Mouse (Mus musculus): ENCODE measurements around the gene Ncr1.
"Not testable (repeated sequence)": the region's sequence is repeated elsewhere in the genome, so short reads cannot be mapped to it uniquely, and the experiment has no call there.

Gene Ncr1

GRCm38 (mm10) chr7:4337509-4337908, at the start of gene Ncr1:
TSS of gene Ncr1 (plus strand) at chr7:4337724.
- DNase-seq = no peak

GRCm38 (mm10) chr7:4292638-4293037, 44.9 kb upstream of the Ncr1 start:
- no peak for DNase-seq

DNA sequence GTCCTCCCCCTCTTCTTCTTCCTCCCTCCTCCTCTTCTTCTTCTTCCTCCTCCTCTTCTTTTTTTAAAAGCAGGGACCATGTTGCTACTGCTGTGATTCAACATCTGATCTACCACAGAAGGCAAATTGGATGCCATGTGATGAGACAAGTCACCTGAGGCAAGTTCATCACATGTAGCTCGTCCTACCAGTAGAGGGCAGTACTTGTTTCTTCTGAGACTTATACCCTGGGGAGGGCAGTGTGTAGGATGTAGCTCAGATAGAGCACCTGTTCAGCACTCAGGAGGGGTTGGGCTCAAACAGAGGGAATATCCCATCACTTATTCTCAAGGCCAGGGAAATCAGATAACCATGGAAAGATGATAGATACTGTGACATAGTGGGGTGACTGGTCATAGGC, 40.3 kb upstream of the Ncr1 start:
- no peak for DNase-seq

GRCm38 (mm10) chr7:4300166-4300565, 37.4 kb upstream of the Ncr1 start:
- DNase-seq = no peak

DNA sequence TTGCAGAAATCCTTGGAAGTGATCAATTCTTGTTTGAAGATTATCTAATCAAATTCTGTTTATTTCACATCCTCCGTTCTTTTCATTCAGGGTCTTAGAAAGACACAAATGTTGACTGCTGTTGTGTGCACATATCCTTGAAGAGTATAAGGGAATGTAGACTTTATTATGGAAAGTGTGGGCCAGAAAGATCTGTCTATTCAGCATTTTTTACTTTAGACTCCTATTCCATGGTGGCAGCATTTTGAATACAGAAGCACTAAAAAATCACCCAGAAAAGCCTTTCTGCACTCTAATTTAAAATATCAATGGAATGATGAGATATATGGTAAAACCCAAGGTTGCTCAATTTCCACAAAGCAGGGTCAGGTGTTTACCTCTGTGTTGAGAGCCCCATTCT, 34.1 kb upstream of the Ncr1 start:
- DNase-seq = no peak

DNA sequence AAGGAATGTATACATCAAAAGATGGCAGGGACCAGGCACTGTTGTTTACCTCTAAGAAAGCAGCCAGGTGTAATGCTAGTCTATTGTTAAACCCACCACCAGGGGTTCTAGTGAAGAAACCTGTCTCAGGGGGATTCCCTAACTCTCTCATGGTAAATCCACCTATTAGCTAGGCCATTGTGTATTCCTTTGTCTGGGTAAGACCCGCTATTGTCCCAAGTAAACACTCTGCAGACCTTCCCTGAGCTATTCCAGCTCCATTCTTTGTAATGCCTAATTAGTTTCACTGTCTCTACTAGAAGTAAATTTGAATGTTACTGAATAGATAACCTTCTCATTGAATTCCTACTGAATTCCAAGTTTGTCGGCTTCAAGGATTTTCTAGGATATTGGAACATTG, 24.4 kb upstream of the Ncr1 start:
- not testable (repeated sequence) for DNase-seq

- not testable (repeated sequence) for DNase-seq
These were observed 24.0 kb upstream of the Ncr1 start for GRCm38 (mm10) chr7:4313531-4313930.

GRCm38 (mm10) chr7:4323301-4323700, 14.2 kb upstream of the Ncr1 start:
- DNase-seq = no peak

GRCm38 (mm10) chr7:4373521-4373920, 36.0 kb downstream of the Ncr1 start:
- DNase-seq = no peak

All from cerebellum, postnatal 14 days (tissue).